Mouse (Mus musculus): ENCODE measurements at regions not wholly inside any gene's neighbourhood (a gene's known extent, or its start where the extent isn't known, plus 50 kb on each side); places are given as distances from the start of the nearest gene placed in this dataset.

DNA sequence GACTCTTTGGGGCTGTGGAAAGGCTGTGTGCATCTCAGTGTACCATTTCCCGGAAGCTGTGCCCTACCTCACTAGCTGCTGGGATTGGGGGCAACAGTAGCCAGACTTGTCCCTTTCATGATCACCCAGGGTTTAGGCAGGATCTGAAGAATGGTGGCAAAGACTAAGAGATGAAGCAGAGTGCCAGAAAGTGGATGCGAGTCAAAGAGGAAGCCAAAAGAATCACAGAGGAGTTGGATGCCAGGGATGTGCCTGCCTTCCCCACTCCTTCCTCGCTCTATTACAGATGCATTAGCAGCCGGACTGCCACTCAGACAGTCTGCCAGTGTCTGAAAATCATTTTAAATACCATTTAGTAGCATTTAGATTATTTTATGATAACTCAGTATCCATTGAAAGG lies 271.5 kb upstream of the Slc24a2 start:
- no peak for DNase-seq (ENCODE audit: low spot score in 2 of 2)

DNA sequence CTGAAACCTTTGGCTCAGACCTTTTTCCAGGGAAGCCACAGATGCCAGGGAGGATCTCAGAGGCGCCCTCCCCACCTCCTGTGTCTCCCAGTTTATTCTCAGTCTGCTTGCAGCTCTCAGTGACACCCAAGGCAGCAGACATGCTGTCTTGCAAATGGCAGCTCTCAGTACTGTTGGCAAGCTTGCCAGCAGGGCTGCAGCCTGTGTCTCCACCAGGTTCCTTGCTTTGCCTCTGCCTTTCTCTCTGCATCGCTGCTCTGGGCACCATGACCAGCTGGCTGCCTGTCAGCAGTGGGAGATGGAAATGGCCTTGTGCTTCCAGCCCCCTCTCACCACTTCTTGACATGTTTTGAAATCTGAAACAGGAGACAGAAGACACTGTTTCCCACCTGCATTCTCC lies 270.2 kb upstream of the Slc24a2 start:
- no peak for DNase-seq (ENCODE audit: low spot score in 2 of 2)

DNA sequence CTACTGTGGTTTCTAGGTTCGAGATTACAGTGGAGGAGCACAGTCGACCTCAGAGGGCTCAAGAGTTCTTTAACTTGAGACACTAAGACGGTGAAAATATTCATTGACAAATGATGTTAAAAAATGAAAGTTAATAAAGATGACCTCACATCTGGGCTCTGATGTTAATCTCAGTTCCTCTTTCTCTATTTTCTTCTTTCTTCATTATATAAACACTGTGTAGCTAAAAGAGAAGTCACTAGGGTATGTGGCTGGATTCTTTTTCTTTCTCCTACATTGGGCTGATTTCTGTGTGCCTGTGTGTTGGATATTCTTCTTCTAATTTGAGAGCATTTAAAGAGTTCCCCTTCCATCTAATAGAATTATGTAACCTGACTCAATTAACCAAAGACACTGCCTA lies 257.5 kb upstream of the Slc24a2 start:
- DNase-seq (ENCODE audit: low spot score in 2 of 2) = no peak

DNA sequence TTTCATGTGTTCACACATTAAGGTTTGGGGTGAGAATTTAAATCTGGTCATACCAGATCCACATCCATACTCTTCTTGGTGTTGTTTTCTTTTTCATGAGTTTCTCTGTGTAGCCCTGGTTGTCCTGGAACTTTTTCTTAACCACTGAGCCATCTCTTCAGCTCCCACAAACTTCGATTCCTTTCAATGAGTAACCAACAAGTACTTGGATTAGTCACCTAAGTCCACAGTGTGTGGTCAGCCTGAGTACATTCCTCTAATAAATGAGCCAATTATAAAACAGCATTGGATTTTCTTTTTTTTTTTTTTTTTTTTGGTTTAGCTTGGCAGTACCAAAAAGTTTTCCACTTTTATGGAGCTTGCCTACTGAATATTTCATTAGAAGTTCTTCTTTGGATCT lies 245.3 kb upstream of the Slc24a2 start:
- no peak for DNase-seq (ENCODE audit: low spot score in 2 of 2)

DNA sequence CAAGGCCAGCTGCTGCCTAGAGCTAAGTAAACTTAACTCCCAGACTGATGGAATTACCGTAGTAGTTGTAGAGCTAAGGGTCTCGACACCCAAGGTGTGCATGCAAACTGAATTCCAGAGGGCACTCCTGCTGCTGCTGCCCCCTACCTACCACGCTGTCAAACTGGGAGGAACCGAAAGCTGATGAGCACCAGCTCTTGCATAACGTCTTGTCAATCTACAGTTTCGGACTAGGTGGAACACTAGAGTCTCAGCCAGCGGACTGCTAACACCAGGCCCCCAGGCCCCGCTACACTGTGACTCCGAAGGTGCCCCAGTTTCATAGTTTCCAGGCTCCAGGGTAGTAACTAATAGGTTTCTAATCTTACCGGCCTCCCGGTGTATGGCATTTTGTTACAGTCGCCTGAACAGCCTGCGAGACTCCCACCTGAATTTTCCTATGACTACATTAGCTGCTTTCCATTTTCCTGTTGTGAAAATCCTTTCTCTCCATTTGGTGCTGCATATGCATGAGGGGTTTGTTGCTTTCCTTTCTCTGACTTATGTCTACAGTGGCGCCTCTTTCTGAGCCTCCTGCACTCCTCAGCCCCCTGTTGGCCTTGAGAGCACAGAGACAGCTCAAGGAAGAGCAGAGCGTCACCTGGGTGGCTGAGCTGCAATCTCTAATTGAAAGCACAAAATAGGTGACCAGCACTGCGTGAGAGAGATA lies 243.2 kb upstream of the Slc24a2 start:
- no peak for DNase-seq (ENCODE audit: low spot score in 2 of 2)

DNA sequence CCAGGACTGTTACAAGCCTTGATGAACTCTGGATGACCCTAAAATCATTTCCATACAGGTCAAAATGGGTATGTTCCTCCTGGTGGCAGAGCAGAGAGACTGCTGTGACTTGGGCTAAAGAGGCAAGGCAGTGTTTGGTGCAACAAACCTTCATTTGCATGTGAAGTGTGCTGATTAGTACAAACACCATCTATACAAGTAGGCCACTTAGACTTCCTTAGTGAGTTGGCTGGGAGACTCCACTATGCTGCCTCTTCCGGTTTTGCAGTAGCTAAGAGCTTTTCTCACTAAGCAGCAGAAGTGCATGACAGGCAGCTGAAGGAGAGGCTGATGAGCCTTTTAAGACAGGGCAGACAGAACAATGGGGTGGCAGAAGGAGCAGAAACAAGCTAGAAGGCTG lies 242.5 kb upstream of the Slc24a2 start:
- DNase-seq (ENCODE audit: low spot score in 2 of 2) = no peak

DNA sequence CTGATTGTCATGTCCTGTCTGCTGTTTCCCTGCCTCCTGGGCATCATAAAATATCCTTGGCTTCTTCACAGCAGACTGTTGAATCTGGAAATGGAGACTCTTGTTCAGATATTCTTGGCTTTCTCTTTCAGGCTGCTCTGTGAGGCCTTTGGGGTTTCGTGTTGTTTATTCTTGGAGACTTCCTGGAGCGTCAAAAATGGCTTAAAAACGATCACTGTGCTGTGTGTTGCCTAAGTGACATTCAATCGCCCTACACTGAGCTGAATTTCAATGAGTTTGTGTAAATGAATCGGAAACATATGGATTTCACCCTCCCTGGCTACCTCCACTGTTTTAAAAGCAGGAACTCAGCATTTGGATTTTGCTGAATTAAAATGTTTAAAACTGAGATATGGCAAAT lies 241.1 kb upstream of the Slc24a2 start:
- DNase-seq (ENCODE audit: low spot score in 2 of 2) = no peak

DNA sequence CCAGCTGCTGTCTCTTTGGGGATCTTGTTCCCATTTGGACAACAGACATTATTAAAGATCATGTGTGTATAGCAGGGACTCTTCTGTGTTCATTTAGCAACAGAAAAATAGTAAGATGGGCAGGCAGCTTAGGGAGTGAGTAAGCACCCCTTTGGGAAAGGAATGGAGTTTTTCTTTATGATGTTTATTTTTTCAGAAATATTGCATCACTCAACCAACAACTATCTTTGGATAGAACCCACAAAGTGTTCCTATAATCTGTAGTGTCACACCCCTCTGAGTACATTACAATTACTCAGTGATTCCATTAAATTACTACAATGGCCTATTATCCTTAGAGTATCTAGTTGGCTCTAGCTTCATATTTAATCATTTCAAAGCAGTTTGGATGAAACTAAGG lies 237.3 kb upstream of the Slc24a2 start:
- DNase-seq (ENCODE audit: low spot score in 2 of 2) = no peak

DNA sequence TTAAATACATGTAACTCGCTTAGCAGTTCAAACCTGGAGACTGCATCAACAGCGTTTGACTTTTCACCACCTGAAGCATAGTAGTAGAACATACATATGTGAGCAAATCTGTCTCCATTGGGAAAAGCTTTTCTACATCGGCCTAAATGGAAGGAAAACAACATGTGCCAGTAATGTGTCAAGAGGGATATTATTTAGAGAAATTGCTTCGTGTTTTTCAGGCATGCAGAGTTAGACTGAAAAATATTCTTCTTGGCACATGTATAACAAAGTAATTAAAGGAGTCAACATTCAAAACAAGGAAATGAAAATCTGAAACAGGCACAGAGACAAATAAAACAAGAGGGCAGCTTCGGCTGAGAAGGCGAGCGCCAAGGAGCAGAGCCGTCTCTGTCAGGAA lies 236.7 kb upstream of the Slc24a2 start:
- no peak for DNase-seq (ENCODE audit: low spot score in 2 of 2)

DNA sequence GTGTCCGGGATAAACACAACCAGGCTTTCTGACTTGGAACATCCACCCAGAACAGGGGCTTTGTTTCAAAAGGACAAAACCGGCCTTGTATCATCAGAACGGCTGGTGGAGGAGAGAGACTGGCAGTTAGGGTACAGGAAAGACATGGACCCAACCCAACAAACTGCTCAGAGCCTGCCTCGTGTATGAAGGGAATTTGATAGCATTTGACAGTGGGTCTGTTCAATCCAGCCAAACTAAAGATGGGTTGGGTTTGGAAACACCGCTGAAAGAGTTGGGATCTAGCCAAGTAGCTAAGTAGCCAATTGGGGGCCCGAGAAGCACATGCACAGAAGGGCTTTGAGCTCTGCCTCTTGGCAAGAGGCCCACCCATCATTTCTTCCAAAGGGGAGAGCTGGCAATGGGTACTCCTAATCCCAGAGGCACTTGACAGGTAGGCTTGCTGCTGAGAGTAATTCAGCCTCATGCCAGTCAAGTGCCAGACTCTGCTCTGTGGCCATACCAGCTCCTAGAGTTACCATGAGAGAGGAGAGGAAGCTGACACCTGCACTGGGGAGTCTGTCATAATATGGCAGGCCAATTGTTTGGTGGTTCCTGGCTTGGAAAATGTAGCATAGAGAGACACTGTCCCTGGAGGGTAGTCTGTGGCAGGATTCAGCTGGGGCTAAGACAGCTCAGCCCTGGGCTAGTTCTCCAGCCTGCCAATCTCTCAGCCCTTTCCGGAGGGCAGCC lies 231.1 kb upstream of the Slc24a2 start:
- no peak for DNase-seq (ENCODE audit: low spot score in 2 of 2)

DNA sequence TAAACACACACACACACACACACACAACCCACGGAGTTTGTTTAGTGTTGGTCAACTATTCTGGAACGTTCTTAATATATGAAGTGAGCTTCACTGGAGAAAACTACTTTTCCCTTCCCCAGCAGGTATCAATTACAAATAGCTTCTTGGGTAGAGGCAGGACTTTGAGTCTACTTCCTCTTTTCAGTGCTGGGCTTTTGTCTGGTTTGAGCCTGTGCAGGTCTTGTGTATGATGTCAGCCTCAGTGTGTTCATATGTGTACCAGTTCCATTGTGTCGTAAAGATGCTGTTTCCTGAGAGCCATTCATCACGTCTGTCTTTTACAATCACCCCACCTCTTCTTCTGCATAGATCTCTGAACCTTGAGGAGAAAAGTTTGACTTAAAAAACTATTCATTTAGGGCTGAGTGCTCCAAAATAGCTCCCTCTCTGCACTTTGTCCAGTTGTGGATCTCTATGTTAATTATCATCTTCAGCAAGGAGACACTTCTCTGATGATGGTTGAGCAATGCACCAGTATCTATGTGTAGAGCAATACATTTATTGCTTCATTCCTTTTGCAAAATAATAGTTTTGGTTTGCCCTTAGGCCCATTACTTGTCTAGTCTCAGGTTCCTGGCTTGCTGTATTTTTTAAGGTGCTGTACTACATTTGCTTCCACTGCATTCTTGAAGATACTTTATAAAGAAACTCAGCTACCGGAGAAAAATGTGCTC lies 225.7 kb upstream of the Slc24a2 start:
- no peak for DNase-seq (ENCODE audit: low spot score in 2 of 2)

DNA sequence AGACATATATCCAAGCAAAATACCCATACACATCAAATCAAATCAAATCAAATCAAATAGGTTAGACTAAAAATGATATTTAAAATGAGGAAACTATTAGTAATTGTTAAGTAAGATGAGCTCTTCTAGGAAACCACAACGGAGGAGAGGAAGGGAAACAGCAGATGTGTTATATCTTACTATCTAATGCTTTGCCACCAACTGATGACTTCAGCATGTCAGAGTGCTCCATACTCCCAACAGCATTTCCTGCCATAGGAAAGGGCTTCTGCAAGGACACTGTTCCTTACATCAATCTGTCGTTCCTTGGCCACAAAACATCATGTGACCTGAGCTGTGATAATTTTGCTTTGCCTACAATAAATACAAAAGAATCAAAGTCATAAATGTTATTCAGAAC lies 221.8 kb upstream of the Slc24a2 start:
- no peak for DNase-seq (ENCODE audit: low spot score in 2 of 2)

DNA sequence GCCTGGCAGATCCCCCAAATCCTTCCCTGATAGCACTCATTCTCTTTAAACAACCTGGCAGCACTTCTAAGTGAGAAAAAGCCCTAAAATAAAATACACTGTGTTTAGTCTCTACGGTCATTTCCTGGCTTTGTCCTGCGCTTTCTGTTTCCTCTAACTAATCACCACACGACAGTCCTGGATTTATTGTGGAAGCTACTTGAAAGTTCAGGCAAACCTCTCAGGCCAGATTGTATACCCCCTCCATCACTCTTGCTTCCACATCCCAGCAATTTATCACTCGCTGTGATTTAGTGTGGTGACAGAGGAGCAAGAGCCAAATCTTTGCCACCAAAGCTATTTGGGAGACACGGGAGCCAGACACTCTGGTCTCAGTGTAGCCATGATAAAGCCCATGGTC lies 221.0 kb upstream of the Slc24a2 start:
- no peak for DNase-seq (ENCODE audit: low spot score in 2 of 2)

DNA sequence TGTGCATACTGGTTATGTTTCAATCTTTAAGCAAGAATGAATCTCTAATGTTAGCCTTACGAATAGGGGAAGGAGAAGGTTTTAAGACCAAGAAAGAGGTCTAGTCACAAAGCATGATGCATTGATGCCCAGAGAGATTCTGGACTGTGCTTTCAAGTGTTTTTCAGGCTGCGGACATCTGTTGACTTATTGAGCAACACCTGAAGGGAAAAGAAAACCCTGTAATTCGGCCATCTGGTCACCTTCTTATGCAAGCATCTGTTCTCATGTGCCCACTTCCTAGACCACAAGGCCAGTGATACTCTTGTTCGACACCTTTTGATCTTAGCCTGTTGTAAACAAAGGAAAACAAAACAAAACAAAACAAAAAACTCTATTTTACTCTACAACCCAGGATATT lies 218.1 kb upstream of the Slc24a2 start:
- no peak for DNase-seq (ENCODE audit: low spot score in 2 of 2)

DNA sequence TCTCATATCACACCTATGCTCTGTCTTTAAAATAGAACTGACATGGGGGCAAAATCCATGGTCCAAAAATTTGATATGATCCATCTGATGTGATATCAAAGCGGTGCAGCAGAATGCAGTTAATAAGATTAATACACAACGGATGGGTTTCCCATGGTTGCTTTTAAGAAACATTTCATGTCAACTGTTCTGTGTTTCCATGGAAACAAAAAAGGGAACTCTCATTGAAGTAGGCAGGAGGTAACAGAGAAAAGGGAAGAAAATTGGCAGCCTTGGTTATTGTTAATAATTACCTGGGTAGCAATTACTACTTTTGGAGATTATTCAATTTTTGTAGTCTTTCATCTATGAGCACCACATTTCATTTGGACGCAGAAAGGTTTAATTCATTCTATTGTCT lies 216.6 kb upstream of the Slc24a2 start:
- no peak for DNase-seq (ENCODE audit: low spot score in 2 of 2)

DNA sequence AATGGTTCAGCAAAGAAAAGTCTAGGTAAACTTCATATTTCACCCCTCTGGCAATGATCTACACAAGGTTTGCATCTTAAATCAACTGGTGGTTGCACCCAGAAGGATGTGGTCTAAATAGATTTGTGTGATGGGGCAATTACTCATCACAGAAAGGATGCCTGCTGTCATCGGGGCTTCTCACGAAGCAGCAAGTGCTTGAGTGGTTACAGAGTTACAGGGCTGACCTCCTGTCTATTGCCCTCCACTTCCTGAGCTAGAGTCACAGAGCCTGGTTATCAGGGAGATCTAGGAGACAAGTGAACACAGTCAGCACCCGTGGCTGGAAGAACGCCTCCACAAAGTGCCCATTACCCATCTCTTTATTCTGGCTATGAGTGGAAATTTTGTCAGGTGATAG lies 203.9 kb upstream of the Slc24a2 start:
- no peak for DNase-seq (ENCODE audit: low spot score in 2 of 2)

DNA sequence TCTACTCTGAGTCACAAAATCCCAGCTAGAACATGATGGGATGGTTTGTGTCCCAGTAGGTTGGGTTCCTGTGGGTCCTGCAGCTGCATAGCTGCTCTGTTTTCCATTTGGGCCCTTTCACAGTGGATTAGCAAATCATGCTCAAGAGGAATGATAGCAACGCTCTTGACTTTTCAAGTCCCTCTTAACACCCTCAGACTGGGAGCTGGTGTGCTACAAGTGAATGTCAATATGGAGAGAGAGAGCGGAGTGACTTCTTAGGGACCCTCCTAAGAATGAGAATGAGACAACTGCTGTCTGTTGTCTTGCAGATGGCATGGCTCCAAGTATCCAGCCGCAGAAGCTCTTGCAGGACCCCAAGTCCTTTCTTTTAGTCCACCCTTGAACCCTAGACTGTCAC lies 198.1 kb upstream of the Slc24a2 start:
- DNase-seq (ENCODE audit: low spot score in 2 of 2) = no peak

DNA sequence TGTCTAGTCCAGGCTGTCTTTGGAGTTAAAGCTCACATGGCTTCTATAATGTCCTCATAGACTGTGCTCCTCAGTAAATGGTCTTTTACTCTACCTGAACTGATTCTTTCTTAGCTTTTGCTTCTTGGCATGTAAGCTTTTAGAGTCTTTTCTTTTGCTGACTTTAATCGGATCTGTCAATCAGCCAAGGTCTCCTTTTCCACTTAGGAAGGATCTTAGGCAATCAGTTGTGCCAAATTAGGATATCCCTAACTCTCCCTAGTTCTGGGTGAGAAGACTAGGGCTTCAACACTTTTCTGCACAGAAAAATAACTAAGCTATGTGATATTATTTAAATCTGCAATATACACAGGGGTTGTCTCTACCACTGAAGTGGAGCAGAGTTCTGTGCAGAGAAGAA lies 193.8 kb upstream of the Slc24a2 start:
- DNase-seq (ENCODE audit: low spot score in 2 of 2) = no peak

DNA sequence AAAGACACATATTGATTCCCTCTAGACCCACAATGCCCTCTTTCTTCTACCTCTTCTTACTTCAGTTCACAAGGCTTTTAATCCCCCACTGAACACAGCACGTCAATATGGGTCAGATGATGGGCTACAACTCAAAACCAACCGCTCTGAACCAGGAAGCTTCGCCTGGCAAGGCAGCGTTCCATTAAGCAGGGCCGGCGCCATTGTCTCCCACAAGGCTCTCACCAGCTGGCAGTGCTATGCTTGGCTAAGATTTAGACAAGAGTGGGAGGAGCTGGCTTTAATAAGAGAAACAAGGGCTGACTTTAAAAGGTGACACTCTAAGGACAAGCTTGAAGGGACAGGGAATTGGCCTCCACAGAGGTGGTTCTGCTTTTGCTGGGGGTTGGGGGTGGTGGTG lies 192.3 kb upstream of the Slc24a2 start:
- DNase-seq (ENCODE audit: low spot score in 2 of 2) = no peak

DNA sequence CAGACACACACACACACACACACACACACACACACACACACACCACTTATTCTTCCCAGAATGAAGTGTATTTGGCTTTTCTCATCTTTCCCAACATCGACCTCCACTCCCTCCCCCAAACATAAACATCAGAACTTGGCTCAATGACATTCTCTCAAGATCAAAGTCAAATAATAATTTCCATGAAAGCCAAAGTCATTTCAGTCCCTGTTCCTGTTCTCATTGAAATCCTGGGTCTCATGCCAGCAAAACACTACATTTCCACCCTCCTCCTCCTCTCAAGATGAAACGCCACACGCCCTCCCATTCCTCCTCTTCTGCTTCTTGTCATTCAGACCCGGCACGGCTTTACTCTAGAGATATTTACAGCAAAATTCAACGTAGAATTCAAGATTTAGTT lies 173.1 kb upstream of the Slc24a2 start:
- DNase-seq (ENCODE audit: low spot score in 2 of 2) = no peak

DNA sequence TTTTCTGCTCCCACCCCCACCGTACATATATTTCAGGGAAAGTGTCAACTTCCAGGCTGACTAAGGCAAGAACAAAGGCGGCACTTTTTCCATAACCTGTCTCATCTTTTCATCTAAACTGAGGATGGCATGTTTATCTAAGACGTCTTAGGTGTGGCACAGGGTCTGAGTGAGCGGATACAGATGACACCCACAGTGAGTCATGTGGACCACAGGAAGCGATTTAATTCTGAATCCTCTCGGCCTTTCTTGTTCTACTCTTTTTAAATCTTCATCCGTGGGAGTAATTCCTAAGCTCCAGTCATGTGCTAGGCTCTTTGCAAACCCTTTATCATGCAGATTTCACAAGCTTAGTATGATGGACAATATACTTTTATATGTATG lies 171.9 kb upstream of the Slc24a2 start:
- no peak for DNase-seq (ENCODE audit: low spot score in 2 of 2)

DNA sequence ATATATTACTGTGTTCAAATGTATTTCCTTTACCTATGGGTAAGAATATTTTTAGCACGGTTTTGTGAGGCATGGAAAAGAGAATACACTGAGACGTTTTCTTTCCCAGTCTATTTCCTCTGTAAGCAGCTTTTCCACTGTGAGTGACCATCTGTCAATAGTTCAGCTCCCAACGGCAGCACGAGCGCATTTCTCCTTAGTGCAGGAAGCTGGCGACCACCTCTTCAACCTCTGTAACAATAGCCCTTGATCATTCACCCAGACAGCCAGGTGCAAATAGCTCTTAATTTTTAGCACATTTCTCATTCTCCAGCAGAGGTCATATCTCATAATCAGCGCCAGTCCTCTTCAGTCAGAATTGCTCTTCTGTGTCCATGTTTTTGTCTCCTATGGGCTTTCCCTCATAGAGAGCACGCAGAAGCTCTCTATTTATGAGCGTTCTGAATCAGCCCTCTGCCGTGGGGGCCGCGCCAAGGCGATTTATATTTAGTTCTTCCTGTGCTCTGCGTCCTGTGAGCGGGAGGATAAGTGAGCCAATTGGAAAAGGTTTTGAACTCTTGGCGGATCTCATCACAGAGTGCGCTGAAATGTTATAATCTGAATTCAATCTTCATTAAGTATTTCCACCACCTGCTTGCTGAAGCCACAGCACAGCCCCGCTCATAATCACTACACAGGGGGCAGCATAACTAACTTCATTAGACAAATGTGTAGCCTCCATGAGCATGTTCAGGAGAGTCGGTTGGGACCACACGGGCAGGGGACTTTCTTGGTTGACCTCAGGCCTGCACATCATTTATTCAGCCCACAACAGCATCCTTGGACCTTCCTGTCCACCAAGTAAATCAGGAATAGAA lies 171.3 kb upstream of the Slc24a2 start:
- no peak for DNase-seq (ENCODE audit: low spot score in 2 of 2)

Data from adrenal gland, adult 18-20 months (tissue).